ENCODE assay signal across 8 mouse cellular contexts in the genomic region with DNA sequence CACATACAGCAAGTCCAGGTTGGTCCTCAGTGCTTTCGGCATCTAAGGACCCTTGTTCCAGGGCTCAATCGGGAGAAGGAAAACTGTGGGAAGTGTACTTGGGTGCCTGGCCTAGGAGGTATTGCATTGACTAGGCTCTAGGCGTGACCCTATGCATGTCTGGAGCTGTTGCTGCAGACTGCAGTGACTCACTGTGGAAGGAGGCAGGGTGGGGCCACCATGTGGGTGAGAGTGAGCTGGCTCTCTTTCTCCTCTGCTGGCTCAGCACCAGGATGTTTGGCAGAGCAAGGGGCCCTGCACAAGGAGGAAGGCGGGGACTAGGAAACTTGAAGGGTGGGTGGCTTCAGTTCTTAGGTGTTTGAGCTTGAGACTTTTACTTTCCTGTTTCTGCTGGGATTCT. TPM values are rescaled to one million over a fixed set of nuclear protein-coding genes. Genes with fewer than 3 reads are reported as not detected.
DNase-seq lines count a peak whose midpoint lies in the region; ATAC-seq lines count a peak whose summit lies in the region.

No protein-coding gene starts in this region.

- H3K36me3 ChIP-seq in kidney, embryonic 15.5 days: peaks cover 24% of the 10 kb centered on the region

- H3K4me3 ChIP-seq in kidney, embryonic 15.5 days (replicated peaks): no peak overlapping the region

- no peaks in the 10 kb centered on the region for H3K9me3 ChIP-seq in kidney, embryonic 15.5 days (replicated peaks)

- peak; percentile 89 for ATAC-seq in common myeloid progenitor, adult 5-6 weeks (replicated peaks; ENCODE audit: low read depth, poor library complexity, severe bottlenecking)
- peak; percentile 88 for ATAC-seq in kidney, embryonic 15.5 days (replicated peaks; ENCODE audit: low FRiP score)

- no peak overlapping the region for H3K4me2 ChIP-seq in kidney, embryonic 15.5 days

- peaks cover 35% of the 10 kb centered on the region for H3K4me1 ChIP-seq in kidney, embryonic 15.5 days

- 55% methylated on average over 4 of the region's 4 CpGs for WGBS in kidney, embryonic 15.5 days

- no peak overlapping the region for H3K9ac ChIP-seq in kidney, embryonic 15.5 days

- peak overlapping the region; percentile 72 for H3K27ac ChIP-seq in kidney, embryonic 15.5 days

- H3K27me3 ChIP-seq in kidney, embryonic 15.5 days: no peaks in the 10 kb centered on the region

- DNase-seq in layer of hippocampus, adult 9-11 months: peak; percentile 45
- DNase-seq in layer of hippocampus, postnatal 36 days: no peak
- DNase-seq in heart, adult 9 months (ENCODE audit: low spot score in 2 of 2): peak; percentile 92 to 94
- DNase-seq in lung, adult 18-20 months: peak; percentile 95 to 97
- peak; percentile 72 to 76 for DNase-seq in right cerebral cortex, postnatal 10 days (ENCODE audit: low spot score in 2 of 2)
- peak; percentile 69 for DNase-seq in urinary bladder, postnatal 10 days (ENCODE audit: low spot score)

RNA-seq across cellular contexts. Expression of gene Ahnak, which starts 8.5 kb away (rescaled TPM):
- total RNA-seq in layer of hippocampus, postnatal 36 days (2021): 10 to 100 TPM; 14.5 to 24.0 TPM
- 14.1 and 14.9 TPM in 2 replicates for total RNA-seq in common myeloid progenitor, adult 5-6 weeks (2017)
- 17.3 and 18.2 TPM in 2 replicates for polyA plus RNA-seq in kidney, embryonic 15.5 days (2015; fragmentation: Nextera tagmentation; extraction: Ambion mirVana)

RNA-seq across cellular contexts. Expression of gene Eef1g, which starts 30.7 kb away (rescaled TPM):
- total RNA-seq in layer of hippocampus, postnatal 36 days (2021): 100 to 1,000 TPM; 233 to 254 TPM
- 721 and 789 TPM in 2 replicates for total RNA-seq in common myeloid progenitor, adult 5-6 weeks (2017)
- 467 and 476 TPM in 2 replicates for polyA plus RNA-seq in kidney, embryonic 15.5 days (2015; fragmentation: Nextera tagmentation; extraction: Ambion mirVana)

RNA-seq across cellular contexts. Expression of gene Tut1, which starts 43.9 kb away (rescaled TPM):
- 10 to 100 TPM; 19.6 to 19.7 TPM for total RNA-seq in layer of hippocampus, postnatal 36 days (2021)
- total RNA-seq in common myeloid progenitor, adult 5-6 weeks (2017): 19.9 and 25.9 TPM in 2 replicates
- polyA plus RNA-seq in kidney, embryonic 15.5 days (2015; fragmentation: Nextera tagmentation; extraction: Ambion mirVana): 32.9 and 33.5 TPM in 2 replicates

RNA-seq across cellular contexts. Expression of gene Mta2, which starts 55.9 kb away (rescaled TPM):
- 10 to 100 TPM; 54.7 to 60.7 TPM for total RNA-seq in layer of hippocampus, postnatal 36 days (2021)
- 151 and 180 TPM in 2 replicates for total RNA-seq in common myeloid progenitor, adult 5-6 weeks (2017)
- polyA plus RNA-seq in kidney, embryonic 15.5 days (2015; fragmentation: Nextera tagmentation; extraction: Ambion mirVana): 166 and 168 TPM in 2 replicates

Comparison
In these comparisons a context has a peak if more than half of its experiments do, and no peak if none do; other contexts are left out.
1. DNase-seq: peak in layer of hippocampus, adult 9-11 months (single experiment), heart, adult 9 months (2 of 2), lung, adult 18-20 months (2 of 2), right cerebral cortex, postnatal 10 days (2 of 2) and urinary bladder, postnatal 10 days (single experiment); none in layer of hippocampus, postnatal 36 days (0 of 2).